Mouse (Mus musculus) adrenal gland, adult (tissue): ENCODE measurements around the gene Stab1.

Source experiments
- DNase-seq, 2 experiments: peaks; one replicate each; pipeline ENCODE4 v3.0.0; 2022 to 2023; ENCODE audit warnings: low spot score in 1 of 2; ENCODE audit not compliant: inconsistent age in 2 of 2

Gene Stab1

GRCm38 (mm10) chr14:31168425-31168824 is at the start of gene Stab1:
Stab1 (minus strand) TSS chr14:31168641.
- DNase-seq = peak; percentile 66 to 77

GRCm38 (mm10) chr14:31217666-31218065 is 49.2 kb upstream of the Stab1 start, which contains the start of gene Sema3g:
Sema3g (plus strand) TSS chr14:31217860.
- DNase-seq = peak; percentile 62 to 71

- DNase-seq = no peak
Measured at GRCm38 (mm10) chr14:31216846-31217245, 48.4 kb upstream of the Stab1 start, which contains the start of gene Nisch. Nisch (minus strand) TSS chr14:31216946.

- DNase-seq = peak; percentile 62 to 90
Measured at GRCm38 (mm10) chr14:31215157-31216002, 46.9 kb upstream of the Stab1 start.

- no peak for DNase-seq
Measured at GRCm38 (mm10) chr14:31214684-31215083, 46.2 kb upstream of the Stab1 start.

GRCm38 (mm10) chr14:31213868-31214267 is 45.4 kb upstream of the Stab1 start:
- DNase-seq = no peak

GRCm38 (mm10) chr14:31212499-31212898 is 44.1 kb upstream of the Stab1 start:
- DNase-seq = no peak

- DNase-seq = no peak
Measured at GRCm38 (mm10) chr14:31211854-31212253, 43.4 kb upstream of the Stab1 start.

GRCm38 (mm10) chr14:31209133-31209557 is 40.7 kb upstream of the Stab1 start:
- no peak for DNase-seq

GRCm38 (mm10) chr14:31208084-31208483 is 39.6 kb upstream of the Stab1 start, which contains the start of gene Tnnc1:
Tnnc1 (plus strand) TSS chr14:31208312.
- no peak for DNase-seq

- peak; percentile 70 to 88 for DNase-seq
Measured at GRCm38 (mm10) chr14:31207070-31207830, 38.8 kb upstream of the Stab1 start.

- peak; percentile 96 to 98 for DNase-seq
Measured at GRCm38 (mm10) chr14:31206472-31206981, 38.1 kb upstream of the Stab1 start.

- DNase-seq = peak; percentile 68 to 86
Measured at GRCm38 (mm10) chr14:31205562-31206467, 37.4 kb upstream of the Stab1 start.

- no peak for DNase-seq
Measured at GRCm38 (mm10) chr14:31205244-31205561, 36.8 kb upstream of the Stab1 start.

- DNase-seq = no peak
Measured at GRCm38 (mm10) chr14:31204844-31205243, 36.4 kb upstream of the Stab1 start.

- DNase-seq = no peak
Measured at GRCm38 (mm10) chr14:31200038-31200437, 31.6 kb upstream of the Stab1 start.

- no peak for DNase-seq
Measured at GRCm38 (mm10) chr14:31199599-31199998, 31.2 kb upstream of the Stab1 start.

GRCm38 (mm10) chr14:31197547-31198516 is 29.4 kb upstream of the Stab1 start:
- DNase-seq = peak; percentile 78 to 90

- peak in 1 of 2 experiments; percentile 71 for DNase-seq
Measured at GRCm38 (mm10) chr14:31195968-31196367, 27.5 kb upstream of the Stab1 start.
